Mouse (Mus musculus): Measurements from ENCODE around the gene Prr12. TPM values are rescaled to one million over a fixed set of nuclear protein-coding genes. Genes with fewer than 3 reads are reported as not detected.

Prr12 gene
- total and polyA plus RNA-seq, 3 experiments = 2.0 to 91.6 (median 42.4) TPM

DNA sequence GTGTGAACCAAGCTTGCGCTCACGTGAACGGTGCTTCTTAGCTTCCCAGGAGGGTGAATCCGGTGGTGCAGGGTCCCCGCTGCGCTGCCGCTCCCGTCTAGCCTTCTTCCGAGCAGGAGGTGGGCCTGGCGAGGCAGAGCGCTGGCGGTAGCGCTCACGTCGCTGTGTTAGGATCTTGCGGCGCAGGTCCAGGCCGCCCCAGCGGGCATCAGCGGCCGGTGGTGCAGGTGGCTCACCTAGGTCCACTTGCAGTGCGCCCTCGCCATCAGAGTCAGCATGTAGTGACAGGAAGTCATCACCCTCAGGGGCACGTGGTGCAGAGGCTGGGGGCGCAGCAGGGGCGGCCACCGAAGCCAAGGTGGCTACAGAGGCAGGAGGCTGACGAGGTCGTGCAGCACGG, 44.8 kb downstream of the Prr12 start:
- no peak for TF ChIP-seq GATA1 (IDR thresholded peaks at IDR 0.05; ENCODE audit: borderline replicate concordance, low read length)
- peaks cover 99% of the 10 kb centered on the region for H3K36me3 ChIP-seq (replicated peaks)
- no peaks in the 10 kb centered on the region for H3K27me3 ChIP-seq (ENCODE audit: insufficient read depth, low read length)
- peaks cover 55% of the 10 kb centered on the region for H3K4me1 ChIP-seq (ENCODE audit: insufficient read depth, low read depth, low read length)
- ATAC-seq (ENCODE audit: extremely low read depth, insufficient number of reproducible peaks, low FRiP score, poor library complexity, severe bottlenecking) (no peak), DNase-seq (ENCODE audit: low spot score) (no peak)
- H3K4me3 ChIP-seq (ENCODE audit: low read depth, low read length) = peak overlapping the region; percentile 30
- peaks cover 7% of the 10 kb centered on the region for H3K9me3 ChIP-seq (replicated peaks)

DNA sequence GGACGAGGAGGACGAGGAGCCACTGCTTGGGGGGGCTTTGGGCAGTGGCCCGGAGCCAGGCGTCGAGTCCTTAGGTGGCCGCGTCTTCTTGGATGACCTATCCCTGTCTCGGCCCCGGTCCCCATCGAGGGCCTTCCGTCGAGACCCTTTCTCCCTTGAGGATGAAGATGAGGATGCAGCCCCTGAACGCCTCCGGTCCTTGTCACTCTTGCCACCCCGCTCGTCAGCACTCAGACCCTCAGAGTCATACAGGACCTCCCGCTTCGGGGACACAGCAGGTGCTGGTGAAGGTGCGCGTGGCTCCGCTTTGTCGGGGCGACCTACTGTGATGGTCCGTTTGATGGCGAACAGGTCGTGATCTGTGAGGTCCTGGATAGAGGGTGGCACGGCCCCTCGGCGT, 45.5 kb downstream of the Prr12 start:
- ATAC-seq (ENCODE audit: extremely low read depth, insufficient number of reproducible peaks, low FRiP score, poor library complexity, severe bottlenecking) = no peak
- peaks cover 7% of the 10 kb centered on the region for H3K9me3 ChIP-seq (replicated peaks)
- H3K27me3 ChIP-seq (ENCODE audit: insufficient read depth, low read length) = no peaks in the 10 kb centered on the region
- H3K4me3 ChIP-seq (ENCODE audit: low read depth, low read length) = no peak overlapping the region
- H3K4me1 ChIP-seq (ENCODE audit: insufficient read depth, low read depth, low read length) = peaks cover 52% of the 10 kb centered on the region
- no peak for DNase-seq (ENCODE audit: low spot score)
- peaks cover 99% of the 10 kb centered on the region for H3K36me3 ChIP-seq (replicated peaks)
- no peak for TF ChIP-seq GATA2 (IDR thresholded peaks at IDR 0.05; ENCODE audit: borderline replicate concordance, low read depth, low read length)
- no peak for TF ChIP-seq TAL1 (conservative IDR thresholded peaks at IDR 0.05; ENCODE audit: low read depth, low read length)
- no peak for TF ChIP-seq GATA1 (IDR thresholded peaks at IDR 0.05; ENCODE audit: borderline replicate concordance, low read length)
- TF ChIP-seq CTCF (IDR thresholded peaks at IDR 0.05; ENCODE audit: low read depth, low read length) = no peak
- no peak for TF ChIP-seq POLR2AphosphoS5 (IDR thresholded peaks at IDR 0.05; ENCODE audit: insufficient replicate concordance, low read depth, low read length)

DNA sequence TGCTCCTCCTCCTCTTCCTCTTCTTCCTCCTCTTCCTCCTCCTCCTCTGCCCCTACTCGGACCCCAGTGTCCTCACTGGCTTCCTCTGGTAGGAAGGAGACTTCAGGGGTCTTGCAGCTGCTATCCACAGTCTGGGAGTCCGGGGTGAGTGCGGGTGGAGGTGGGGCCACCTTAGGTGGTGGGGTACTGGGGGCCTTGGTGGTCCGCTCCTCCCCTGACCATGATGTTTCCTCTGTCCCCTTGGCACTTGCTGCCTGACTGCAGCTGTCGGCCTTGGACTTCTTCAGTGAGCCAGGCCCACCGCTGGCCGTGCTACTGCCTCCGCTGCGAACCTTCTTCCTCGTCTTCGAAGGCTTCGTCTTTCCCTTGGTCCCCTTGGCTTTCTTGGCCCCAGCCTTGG, 46.2 kb downstream of the Prr12 start:
- no peak for ATAC-seq (ENCODE audit: extremely low read depth, insufficient number of reproducible peaks, low FRiP score, poor library complexity, severe bottlenecking)
- peaks cover 54% of the 10 kb centered on the region for H3K4me1 ChIP-seq (ENCODE audit: insufficient read depth, low read depth, low read length)
- H3K36me3 ChIP-seq (replicated peaks) = peaks cover 99% of the 10 kb centered on the region
- no peak overlapping the region for H3K4me3 ChIP-seq (ENCODE audit: low read depth, low read length)
- TF ChIP-seq GATA2 (IDR thresholded peaks at IDR 0.05; ENCODE audit: borderline replicate concordance, low read depth, low read length) (no peak), TAL1 (conservative IDR thresholded peaks at IDR 0.05; ENCODE audit: low read depth, low read length) (no peak), POLR2AphosphoS5 (IDR thresholded peaks at IDR 0.05; ENCODE audit: insufficient replicate concordance, low read depth, low read length) (no peak), CTCF (IDR thresholded peaks at IDR 0.05; ENCODE audit: low read depth, low read length) (no peak), GATA1 (IDR thresholded peaks at IDR 0.05; ENCODE audit: borderline replicate concordance, low read length) (no peak)
- no peak for DNase-seq (ENCODE audit: low spot score)
- H3K9me3 ChIP-seq (replicated peaks) = peaks cover 7% of the 10 kb centered on the region
- no peaks in the 10 kb centered on the region for H3K27me3 ChIP-seq (ENCODE audit: insufficient read depth, low read length)

DNA sequence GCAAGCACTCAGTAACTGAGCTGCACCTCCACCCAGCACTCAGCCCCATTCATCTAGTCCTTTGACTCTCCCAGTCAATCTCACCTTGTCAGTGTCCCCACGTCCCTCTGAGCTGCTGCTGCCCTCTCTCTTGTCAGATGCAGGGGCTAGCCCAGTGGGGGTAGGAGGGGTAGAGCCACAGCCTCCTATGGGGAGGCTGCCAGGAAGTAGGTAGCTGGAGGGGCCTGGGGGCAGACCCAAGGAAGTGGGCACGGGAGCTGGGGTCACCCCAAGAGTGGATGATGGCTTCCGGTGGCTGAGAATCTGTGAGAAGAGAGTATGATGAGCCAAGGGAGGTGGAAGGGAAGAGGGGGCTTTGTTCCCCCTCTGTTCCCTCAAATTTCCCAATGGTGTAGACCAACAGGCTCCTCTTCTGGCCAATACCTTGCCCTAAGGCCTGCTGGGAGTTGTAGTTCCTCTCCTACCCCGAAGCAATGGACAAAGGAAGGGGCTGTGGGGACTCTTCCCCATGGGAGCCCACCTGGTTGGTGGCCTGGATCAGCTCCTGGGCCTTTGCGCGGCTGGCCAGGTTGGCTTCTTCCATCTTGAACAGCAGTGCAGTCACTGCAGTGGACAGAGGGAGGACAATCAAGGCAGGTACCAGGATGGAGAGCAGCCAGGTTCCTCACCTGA, 47.2 kb downstream of the Prr12 start:
- peaks cover 100% of the 10 kb centered on the region for H3K36me3 ChIP-seq (replicated peaks)
- H3K4me1 ChIP-seq (ENCODE audit: insufficient read depth, low read depth, low read length) = peaks cover 62% of the 10 kb centered on the region
- peaks cover 7% of the 10 kb centered on the region for H3K9me3 ChIP-seq (replicated peaks)
- no peak for DNase-seq (ENCODE audit: low spot score)
- H3K4me3 ChIP-seq (ENCODE audit: low read depth, low read length) = no peak overlapping the region
- no peak for ATAC-seq (ENCODE audit: extremely low read depth, insufficient number of reproducible peaks, low FRiP score, poor library complexity, severe bottlenecking)
- H3K27me3 ChIP-seq (ENCODE audit: insufficient read depth, low read length) = no peaks in the 10 kb centered on the region
- TF ChIP-seq TAL1 (conservative IDR thresholded peaks at IDR 0.05; ENCODE audit: low read depth, low read length) (no peak), POLR2AphosphoS5 (IDR thresholded peaks at IDR 0.05; ENCODE audit: insufficient replicate concordance, low read depth, low read length) (no peak), GATA1 (IDR thresholded peaks at IDR 0.05; ENCODE audit: borderline replicate concordance, low read length) (no peak), GATA2 (IDR thresholded peaks at IDR 0.05; ENCODE audit: borderline replicate concordance, low read depth, low read length) (no peak), CTCF (IDR thresholded peaks at IDR 0.05; ENCODE audit: low read depth, low read length) (no peak)

DNA sequence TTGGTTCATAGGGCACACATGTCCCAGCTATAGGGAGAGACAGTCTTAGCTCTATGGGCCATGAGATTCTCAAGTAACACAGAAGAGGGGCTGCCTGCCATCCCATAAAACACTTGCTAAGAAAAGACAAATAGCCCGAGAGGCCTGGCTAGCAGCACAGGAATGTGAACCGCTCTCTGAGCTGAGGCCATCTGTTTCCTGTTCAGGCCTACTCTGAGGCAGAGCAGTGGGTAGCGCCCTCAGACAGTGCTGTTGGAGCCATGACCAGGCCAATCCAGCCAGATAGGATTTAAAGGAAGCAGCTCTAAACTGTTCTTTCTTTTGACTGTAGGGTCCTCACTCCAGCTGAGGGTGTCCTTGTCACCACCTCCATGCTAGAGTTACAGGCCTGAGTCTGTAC, 48.1 kb downstream of the Prr12 start:
- TF ChIP-seq CTCF (IDR thresholded peaks at IDR 0.05; ENCODE audit: low read depth, low read length) = no peak
- TF ChIP-seq POLR2AphosphoS5 (IDR thresholded peaks at IDR 0.05; ENCODE audit: insufficient replicate concordance, low read depth, low read length) = no peak
- TF ChIP-seq GATA1 (IDR thresholded peaks at IDR 0.05; ENCODE audit: borderline replicate concordance, low read length) = no peak
- no peak for TF ChIP-seq GATA2 (IDR thresholded peaks at IDR 0.05; ENCODE audit: borderline replicate concordance, low read depth, low read length)
- no peak for TF ChIP-seq TAL1 (conservative IDR thresholded peaks at IDR 0.05; ENCODE audit: low read depth, low read length)
- no peak for ATAC-seq (ENCODE audit: extremely low read depth, insufficient number of reproducible peaks, low FRiP score, poor library complexity, severe bottlenecking)
- no peak for DNase-seq (ENCODE audit: low spot score)
- Histone ChIP-seq H3K4me1 (ENCODE audit: insufficient read depth, low read depth, low read length) (peaks cover 65% of the 10 kb centered on the region), H3K4me3 (ENCODE audit: low read depth, low read length) (no peak overlapping the region), H3K36me3 (replicated peaks) (peaks cover 100% of the 10 kb centered on the region), H3K27me3 (ENCODE audit: insufficient read depth, low read length) (no peaks in the 10 kb centered on the region), H3K9me3 (replicated peaks) (peaks cover 7% of the 10 kb centered on the region)

DNA sequence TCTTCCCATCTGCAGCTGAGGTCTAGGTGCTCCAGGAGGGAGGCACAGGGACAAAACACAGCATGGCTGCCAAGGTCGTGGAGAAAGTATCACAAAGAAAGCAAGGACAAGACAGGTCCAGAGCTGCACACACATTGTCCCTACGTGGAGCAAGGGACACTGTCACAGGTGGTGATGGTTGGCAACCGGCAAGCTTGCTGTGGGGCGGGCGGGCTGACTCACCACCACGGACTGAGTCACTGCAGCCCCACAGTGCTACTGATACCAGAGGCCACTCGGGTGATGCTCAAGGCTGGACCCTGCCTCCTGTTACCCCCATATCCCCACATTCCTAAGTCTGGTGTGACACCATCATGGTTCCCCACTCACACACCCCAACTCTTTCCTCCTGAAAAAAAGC, 50.2 kb downstream of the Prr12 start:
- ATAC-seq (ENCODE audit: extremely low read depth, insufficient number of reproducible peaks, low FRiP score, poor library complexity, severe bottlenecking) = no peak
- TF ChIP-seq TAL1 (conservative IDR thresholded peaks at IDR 0.05; ENCODE audit: low read depth, low read length) (no peak), GATA1 (IDR thresholded peaks at IDR 0.05; ENCODE audit: borderline replicate concordance, low read length) (no peak), POLR2AphosphoS5 (IDR thresholded peaks at IDR 0.05; ENCODE audit: insufficient replicate concordance, low read depth, low read length) (no peak), GATA2 (IDR thresholded peaks at IDR 0.05; ENCODE audit: borderline replicate concordance, low read depth, low read length) (no peak), CTCF (IDR thresholded peaks at IDR 0.05; ENCODE audit: low read depth, low read length) (no peak)
- H3K4me3 ChIP-seq (ENCODE audit: low read depth, low read length) = no peak overlapping the region
- peaks cover 86% of the 10 kb centered on the region for H3K36me3 ChIP-seq (replicated peaks)
- H3K4me1 ChIP-seq (ENCODE audit: insufficient read depth, low read depth, low read length) = peaks cover 75% of the 10 kb centered on the region
- no peaks in the 10 kb centered on the region; the same call in 1 of the 2 replicates for H3K9me3 ChIP-seq (replicated peaks)
- DNase-seq (ENCODE audit: low spot score) = no peak
- no peaks in the 10 kb centered on the region for H3K27me3 ChIP-seq (ENCODE audit: insufficient read depth, low read length)
